Mouse (Mus musculus) Patski (cell line): Measurements from ENCODE around the gene Arf3. TPM values are rescaled to one million over a fixed set of nuclear protein-coding genes. Genes with fewer than 3 reads are reported as not detected.

Experiments used
- ATAC-seq: fragments of 100-300 bp; one replicate; pipeline ENCODE4 v1.8.0; 2021
- CTCF ChIA-PET: fragments of 350-600 bp; sonication (Branson Sonifier 250); formaldehyde crosslinking; loops from one replicate; lab custom pipeline; 2022; ENCODE audit warnings: inconsistent platforms; lab: Charles Lee
- POLR2A ChIA-PET: fragments of 350-600 bp; sonication (Branson Sonifier 250); formaldehyde crosslinking; loops from one replicate; lab custom pipeline; 2022; ENCODE audit warnings: antibody characterized with exemption, inconsistent platforms; lab: Charles Lee
- DNase-seq: peaks from one replicate; pipeline ENCODE4 v3.0.0-alpha.2; 2011; ENCODE audit warnings: low read depth, low spot score
- H3K27me3 ChIP-seq: fragments of 371-371 bp; one replicate; pipeline ENCODE4 v1.5.1; 2021
- CTCF ChIP-seq: fragments of 100-300 bp; IDR thresholded peaks from one replicate; pipeline ENCODE4 v1.5.1; 2021
- in situ Hi-C: fragments of 300-500 bp; cut with MboI; formaldehyde crosslinking; loops from 3 replicates; pipeline ENCODE4 v1.11.1; 2018; ENCODE audit warnings: low pct_unique_long_range_greater_than_20kb, mixed read lengths
- polyA plus RNA-seq: library from polyadenylated mRNA; unstranded; gene quantifications from one replicate; pipeline ENCODE4 v1.2.3, GENCODE M21; 2021

The Arf3 gene
- polyA plus RNA-seq, 1 experiment from 2014 or later: 136 TPM

- ChIA-PET POLR2A (no interaction called here), CTCF (interaction anchor here (0.7 kb wide), 1 partner anchor 11 kb away, joined by 3 read pairs; no protein-coding TSS in a partner anchor)
- peak; percentile 33 for ATAC-seq
- DNase-seq: no peak
- H3K27me3 ChIP-seq: peaks cover 12% of the 10 kb centered on the region
- in situ Hi-C loops: no loop called here
- TF ChIP-seq CTCF: no peak
These were observed 41.0 kb upstream of the Arf3 start for GRCm38 (mm10) chr15:98804054-98804453.

GRCm38 (mm10) chr15:98802926-98803325 is 39.9 kb upstream of the Arf3 start:
- ChIA-PET POLR2A (no interaction called here), CTCF (interaction anchor here (1.5 kb wide), 1 partner anchor 9 kb away, joined by 4 read pairs; no protein-coding TSS in a partner anchor)
- TF ChIP-seq CTCF: no peak
- peaks cover 16% of the 10 kb centered on the region for H3K27me3 ChIP-seq
- in situ Hi-C loops: no loop called here
- ATAC-seq (no peak), DNase-seq (no peak)

GRCm38 (mm10) chr15:98799396-98799795 is 36.4 kb upstream of the Arf3 start:
- ATAC-seq (no peak), DNase-seq (peak; percentile 17)
- H3K27me3 ChIP-seq: peaks cover 17% of the 10 kb centered on the region
- ChIA-PET CTCF (interaction anchor here (0.7 to 2.3 kb wide), 7 partner anchors 10 to 139 kb away, joined by 3 to 9 read pairs (median 4); partner anchors contain the start of gene Wnt1), POLR2A (no interaction called here)
- TF ChIP-seq CTCF: no peak
- in situ Hi-C loops: loop anchor here (5.0 kb wide), 1 partner anchor 227 kb away; the partner anchor contains the start of genes 4930415O20Rik and Ccnt1

GRCm38 (mm10) chr15:98798903-98799302 is 35.9 kb upstream of the Arf3 start:
- ChIA-PET POLR2A (no interaction called here), CTCF (interaction anchor here (1.1 to 2.3 kb wide), 4 partner anchors 9 to 85 kb away, joined by 4 to 9 read pairs (median 6); partner anchors contain the start of gene Wnt1)
- TF ChIP-seq CTCF: no peak
- no peak for ATAC-seq
- DNase-seq: no peak
- peaks cover 17% of the 10 kb centered on the region for H3K27me3 ChIP-seq
- in situ Hi-C loops: loop anchor here (5.0 kb wide), 1 partner anchor 227 kb away; the partner anchor contains the start of genes 4930415O20Rik and Ccnt1

GRCm38 (mm10) chr15:98797835-98798492 is 35.0 kb upstream of the Arf3 start:
- ATAC-seq: no peak
- ChIA-PET POLR2A (no interaction called here), CTCF (interaction anchor here (2.3 kb wide), 1 partner anchor 8 kb away, joined by 9 read pairs; the partner anchor contains the start of gene Wnt1)
- DNase-seq: no peak
- in situ Hi-C loops: loop anchor here (5.0 kb wide), 1 partner anchor 226 kb away; the partner anchor contains the start of genes 4930415O20Rik and Ccnt1
- no peak for TF ChIP-seq CTCF
- peaks cover 26% of the 10 kb centered on the region for H3K27me3 ChIP-seq

- TF ChIP-seq CTCF: no peak
- in situ Hi-C loops: loop anchor here (5.0 kb wide), 1 partner anchor 225 kb away; the partner anchor contains the start of genes 4930415O20Rik and Ccnt1
- peaks cover 33% of the 10 kb centered on the region for H3K27me3 ChIP-seq
These were observed 34.0 kb upstream of the Arf3 start for GRCm38 (mm10) chr15:98796803-98797595.

GRCm38 (mm10) chr15:98793141-98793698 is 30.2 kb upstream of the Arf3 start:
- ATAC-seq (no peak), DNase-seq (no peak)
- in situ Hi-C loops: no loop called here
- POLR2A ChIA-PET: no interaction called here
- TF ChIP-seq CTCF: no peak
- peaks cover 49% of the 10 kb centered on the region for H3K27me3 ChIP-seq
- CTCF ChIA-PET: interaction anchor here (0.6 to 1.8 kb wide), 4 partner anchors 10 to 129 kb away, joined by 3 to 4 read pairs (median 4); no protein-coding TSS in a partner anchor

More at GRCm38 (mm10) chr15:98796803-98797595, 34.0 kb upstream of the Arf3 start:
- CTCF ChIA-PET: no interaction called here
- ATAC-seq (no peak), DNase-seq (no peak)
- POLR2A ChIA-PET: no interaction called here

GRCm38 (mm10) chr15:98792233-98793020 is 29.4 kb upstream of the Arf3 start:
- in situ Hi-C loops: no loop called here
- CTCF ChIA-PET: interaction anchor here (1.8 kb wide), 1 partner anchor 10 kb away, joined by 4 read pairs; no protein-coding TSS in a partner anchor
- POLR2A ChIA-PET: interaction anchor here (1.2 kb wide), 1 partner anchor 20 kb away, joined by 3 read pairs; no protein-coding TSS in a partner anchor
- peaks cover 41% of the 10 kb centered on the region for H3K27me3 ChIP-seq
- ATAC-seq: no peak
- DNase-seq: no peak
- TF ChIP-seq CTCF: no peak

GRCm38 (mm10) chr15:98791771-98792170 is 28.8 kb upstream of the Arf3 start:
- H3K27me3 ChIP-seq: peaks cover 41% of the 10 kb centered on the region

More at GRCm38 (mm10) chr15:98791771-98792170, 28.8 kb upstream of the Arf3 start:
- TF ChIP-seq CTCF: no peak
- in situ Hi-C loops: no loop called here
- CTCF ChIA-PET: no interaction called here
- POLR2A ChIA-PET: interaction anchor here (1.2 kb wide), 2 partner anchors 19 to 24 kb away, joined by 3 read pairs; no protein-coding TSS in a partner anchor
- ATAC-seq (no peak), DNase-seq (no peak)
